Mouse (Mus musculus): Measurements from ENCODE around the gene Cacul1. TPM values are rescaled to one million over a fixed set of nuclear protein-coding genes. Genes with fewer than 3 reads are reported as not detected.

The Cacul1 gene
- polyA plus RNA-seq, 1 experiment from 2014 or later, result 33.8 TPM

DNA sequence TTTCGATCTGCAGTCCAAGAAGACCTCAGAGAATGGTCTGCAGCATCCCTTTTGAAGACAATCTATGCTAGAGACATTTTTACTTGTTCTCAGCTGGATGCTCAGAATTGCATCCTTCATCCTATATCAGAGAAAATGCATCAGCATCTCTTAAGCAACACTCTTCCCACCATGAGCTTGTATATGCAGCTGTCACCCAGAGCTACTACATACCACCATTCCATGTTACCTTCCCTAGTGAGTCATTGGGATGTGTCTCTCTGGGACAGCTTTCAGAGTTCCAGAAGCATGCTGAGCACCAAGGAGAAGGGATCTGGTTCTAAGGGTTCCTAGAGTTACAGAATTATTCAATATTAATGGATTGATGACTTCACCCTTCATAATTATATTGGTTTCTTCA lies 102.0 kb downstream of the Cacul1 start:
- Histone ChIP-seq H3K9me3 (ENCODE audit: control insufficient read depth, low read length) (no peaks in the 10 kb centered on the region), H3K27ac (replicated peaks; ENCODE audit: low read depth, low read length) (no peak overlapping the region), H3K36me3 (ENCODE audit: control insufficient read depth, insufficient read depth, low read length) (no peaks in the 10 kb centered on the region), H3K4me2 (ENCODE audit: low read depth, severe bottlenecking) (no peak overlapping the region), H3K4me3 (ENCODE audit: low read depth, low read length) (no peak overlapping the region), H3K27me3 (ENCODE audit: control insufficient read depth, insufficient read depth, low read length) (no peaks in the 10 kb centered on the region), H3K4me1 (ENCODE audit: control insufficient read depth, insufficient read depth, low read length) (no peaks in the 10 kb centered on the region), H3K9ac (ENCODE audit: low read length) (no peak overlapping the region)
- no peak for ATAC-seq (ENCODE audit: insufficient number of reproducible peaks, low FRiP score, low TSS enrichment, low read depth)
- DNase-seq (ENCODE audit: low spot score), result no peak
- WGBS, result 52% methylated on average over 1 of the region's 1 CpGs

- DNase-seq (ENCODE audit: low spot score), result no peak
- H3K9me3 ChIP-seq (ENCODE audit: control insufficient read depth, low read length), result no peaks in the 10 kb centered on the region
- WGBS, result 52% methylated on average over 2 of the region's 2 CpGs
Measured at GRCm38 (mm10) chr19:60477788-60478187, 103.0 kb downstream of the Cacul1 start.

More at GRCm38 (mm10) chr19:60477788-60478187, 103.0 kb downstream of the Cacul1 start:
- Histone ChIP-seq H3K27ac (replicated peaks; ENCODE audit: low read depth, low read length) (no peak overlapping the region), H3K27me3 (ENCODE audit: control insufficient read depth, insufficient read depth, low read length) (no peaks in the 10 kb centered on the region), H3K4me1 (ENCODE audit: control insufficient read depth, insufficient read depth, low read length) (no peaks in the 10 kb centered on the region), H3K4me3 (ENCODE audit: low read depth, low read length) (no peak overlapping the region), H3K4me2 (ENCODE audit: low read depth, severe bottlenecking) (no peak overlapping the region), H3K36me3 (ENCODE audit: control insufficient read depth, insufficient read depth, low read length) (no peaks in the 10 kb centered on the region), H3K9ac (ENCODE audit: low read length) (no peak overlapping the region)
- ATAC-seq (ENCODE audit: insufficient number of reproducible peaks, low FRiP score, low TSS enrichment, low read depth), result no peak

Small RNAs within 50 kb of the gene (microRNA-seq; reads per million reads assigned to microRNA genes)
- gene Gm25238, result not detected

Other genes starting within 250 kb of the Cacul1 start
- not detected in 2 replicates for gene Prlhr, start 112.7 kb downstream of the Cacul1 start, polyA plus RNA-seq (2014; fragmentation: Nextera tagmentation; extraction: Ambion mirVana)
- gene Nanos1, start 175.0 kb upstream of the Cacul1 start, polyA plus RNA-seq (2014; fragmentation: Nextera tagmentation; extraction: Ambion mirVana), result 1.3 and 2.1 TPM in 2 replicates
- 200 and 207 TPM in 2 replicates for gene Eif3a, start 209.6 kb upstream of the Cacul1 start, polyA plus RNA-seq (2014; fragmentation: Nextera tagmentation; extraction: Ambion mirVana)
- gene Fam45a, start 230.6 kb upstream of the Cacul1 start, polyA plus RNA-seq (2014; fragmentation: Nextera tagmentation; extraction: Ambion mirVana), result 31.1 and 31.2 TPM in 2 replicates

Measured in limb, embryonic 11.5 days (tissue).